Mouse (Mus musculus) cerebral cortex, adult 2 months (tissue): ENCODE measurements around the gene Eif2b5.

Experiments used
- WGBS: fragments of 180-500 bp; shearing (Covaris S2); methylation state at CpG from one replicate; pipeline ENCODE4 v1.1.7; 2018; 5-methylcytosine and 5-hydroxymethylcytosine counted together

The Eif2b5 gene

DNA sequence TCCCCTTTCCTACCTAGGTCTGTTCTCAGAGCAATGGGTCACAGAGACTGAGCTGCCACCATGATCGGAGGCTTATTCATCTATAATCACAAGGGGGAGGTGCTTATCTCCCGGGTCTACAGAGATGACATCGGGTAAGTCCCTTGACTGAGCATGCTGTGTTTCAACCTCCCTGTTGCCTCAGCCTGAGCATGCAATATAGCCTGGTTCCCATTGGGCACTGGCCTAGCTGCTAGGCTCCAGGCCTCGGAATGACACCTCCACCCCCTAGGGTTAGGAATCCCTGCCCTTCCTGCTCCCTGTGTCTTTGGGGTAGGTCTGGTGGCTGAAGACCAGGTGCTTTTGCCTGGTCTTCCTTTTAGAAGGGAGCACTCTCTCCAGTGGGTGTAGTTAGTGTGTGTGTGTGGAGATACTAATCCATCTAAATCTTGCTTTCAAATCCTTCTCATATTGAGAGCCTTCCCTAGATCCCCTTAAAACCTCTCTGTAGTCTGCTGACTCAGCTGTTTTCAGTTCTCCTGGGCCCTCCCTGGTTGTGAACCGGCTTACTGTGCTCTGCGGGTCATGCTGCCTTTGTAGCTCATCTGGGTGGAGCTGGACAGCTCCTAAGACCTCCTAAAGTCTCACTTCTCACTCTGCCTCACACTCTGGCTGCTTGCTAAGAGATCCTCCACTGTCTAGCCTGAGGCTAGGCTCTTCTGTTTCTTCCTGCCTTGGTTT, 39.1 kb downstream of the Eif2b5 start:
- 13% methylated on average over 6 of the region's 6 CpGs for WGBS

GRCm38 (mm10) chr16:20539649-20540048, 41.0 kb downstream of the Eif2b5 start:
- 48% methylated on average over 3 of the region's 3 CpGs for WGBS

GRCm38 (mm10) chr16:20540438-20540837, 41.8 kb downstream of the Eif2b5 start:
- WGBS, result 70% methylated on average over 4 of the region's 4 CpGs

DNA sequence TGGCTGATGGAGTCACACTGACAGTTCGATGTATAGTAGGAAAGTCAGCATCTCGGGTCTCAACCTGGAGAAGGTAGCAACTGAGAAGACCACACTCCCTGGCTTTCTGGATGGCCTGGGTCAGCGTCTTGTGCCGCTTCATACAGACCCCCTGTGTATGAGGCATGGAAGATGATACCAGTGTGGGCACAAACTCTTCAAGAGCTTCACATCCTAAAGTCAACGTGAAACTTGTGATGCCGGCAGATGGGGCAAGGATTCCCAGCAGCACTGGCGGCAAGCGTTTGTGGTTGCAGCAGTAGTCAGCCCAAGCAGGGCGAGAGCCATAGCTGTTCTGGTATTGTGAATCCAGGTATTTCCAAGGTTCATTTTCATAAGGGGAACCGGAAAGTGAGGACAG, 47.1 kb downstream of the Eif2b5 start:
- WGBS, result 86% methylated on average over 10 of the region's 10 CpGs

- 49% methylated on average over 5 of the region's 5 CpGs for WGBS
These were observed 48.8 kb downstream of the Eif2b5 start for GRCm38 (mm10) chr16:20547423-20547822.

GRCm38 (mm10) chr16:20548096-20548948, 49.7 kb downstream of the Eif2b5 start, which contains the start of gene Abcf3:
Gene Abcf3 (plus strand): TSS chr16:20548577.
- under 1% methylated on average over 56 of the region's 56 CpGs for WGBS

DNA sequence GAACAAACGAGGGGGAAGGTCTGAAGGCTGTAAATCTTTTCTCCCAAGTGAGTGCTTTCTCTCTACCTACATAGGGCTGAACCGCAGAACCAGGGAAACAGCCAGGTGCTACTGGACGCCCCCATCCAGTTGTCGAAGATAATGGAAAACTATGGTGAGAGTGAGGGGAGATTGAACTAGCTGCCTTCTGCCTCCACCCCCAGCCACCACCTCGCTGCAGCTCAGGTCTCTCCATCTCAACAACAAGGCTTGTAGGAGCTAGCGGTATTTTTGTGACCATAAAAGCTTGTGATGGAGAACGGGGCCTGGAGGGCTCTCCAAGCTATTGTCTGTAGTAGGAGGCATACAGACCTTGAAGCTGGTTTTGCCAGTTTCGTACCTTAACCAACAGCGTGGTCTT, 50.5 kb downstream of the Eif2b5 start:
- WGBS, result 46% methylated on average over 9 of the region's 9 CpGs

- WGBS, result 94% methylated on average over 5 of the region's 5 CpGs
These were observed 53.1 kb downstream of the Eif2b5 start for GRCm38 (mm10) chr16:20551691-20552090.

DNA sequence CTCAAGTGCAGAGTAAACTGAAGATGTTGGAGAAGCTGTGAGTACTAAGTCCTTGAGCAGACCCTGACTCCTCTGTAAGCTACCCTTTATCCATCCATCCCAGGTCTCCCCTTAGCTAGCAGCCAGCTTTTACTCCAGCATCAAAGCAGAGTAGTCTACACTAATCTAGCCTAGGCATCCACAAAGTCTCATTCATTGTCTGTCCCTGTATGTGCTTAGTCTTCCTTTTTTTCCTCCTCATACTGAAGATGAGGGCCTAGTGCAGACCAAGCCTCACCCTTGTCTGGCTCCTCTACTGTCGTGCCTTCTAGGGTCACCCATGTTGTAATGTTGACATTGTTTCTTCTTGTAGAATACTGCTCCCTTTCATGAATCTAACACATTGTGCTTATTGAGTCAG, 54.0 kb downstream of the Eif2b5 start:
- WGBS, result 82% methylated on average over 1 of the region's 1 CpGs

GRCm38 (mm10) chr16:20555000-20555399, 56.4 kb downstream of the Eif2b5 start:
- whole genome bisulfite sequencing, result 66% methylated on average over 6 of the region's 6 CpGs

- WGBS, result 85% methylated on average over 7 of the region's 7 CpGs
These were observed 58.8 kb downstream of the Eif2b5 start for GRCm38 (mm10) chr16:20557381-20557780.
